8 mouse cellular contexts compared by ENCODE assay signal in genomic region chr3:31459456-31459855, GRCm38 (mm10).
DNase-seq lines count a peak whose midpoint lies in the region; ATAC-seq lines count a peak whose summit lies in the region.

No protein-coding gene starts in this region.

- no peak overlapping the region for H3K4me3 ChIP-seq in heart, embryonic 11.5 days (ENCODE audit: low read depth, low read length)
- H3K4me3 ChIP-seq in midbrain, embryonic 11.5 days (ENCODE audit: low read depth, low read length) = no peak overlapping the region

- H3K4me2 ChIP-seq in heart, embryonic 11.5 days = no peak overlapping the region
- H3K4me2 ChIP-seq in midbrain, embryonic 11.5 days = no peak overlapping the region

- no peak for ATAC-seq in heart, embryonic 11.5 days (replicated peaks; ENCODE audit: insufficient number of reproducible peaks, low FRiP score, low TSS enrichment)
- 0 out of 2 replicates have a peak, but pooled peaks have one; percentile 38 for ATAC-seq in midbrain, embryonic 11.5 days (ENCODE audit: low FRiP score)

- WGBS in heart, embryonic 11.5 days (ENCODE audit: insufficient replicate concordance) = 51% methylated on average over 5 of the region's 5 CpGs
- WGBS in midbrain, embryonic 11.5 days = 68% methylated on average over 5 of the region's 5 CpGs

- H3K36me3 ChIP-seq in heart, embryonic 11.5 days (ENCODE audit: control insufficient read depth, insufficient read depth, low read length) = no peaks in the 10 kb centered on the region
- H3K36me3 ChIP-seq in midbrain, embryonic 11.5 days (ENCODE audit: control insufficient read depth, insufficient read depth, low read length) = no peaks in the 10 kb centered on the region

- no peak overlapping the region for H3K27ac ChIP-seq in heart, embryonic 11.5 days (ENCODE audit: low read depth, low read length)
- no peak overlapping the region for H3K27ac ChIP-seq in midbrain, embryonic 11.5 days (ENCODE audit: low read depth, low read length)

- no peaks in the 10 kb centered on the region for H3K9me3 ChIP-seq in heart, embryonic 11.5 days (replicated peaks; ENCODE audit: control insufficient read depth, low read length)
- no peaks in the 10 kb centered on the region for H3K9me3 ChIP-seq in midbrain, embryonic 11.5 days (ENCODE audit: control insufficient read depth, low read length)

- H3K4me1 ChIP-seq in heart, embryonic 11.5 days (ENCODE audit: control insufficient read depth, insufficient read depth, low read length) = no peaks in the 10 kb centered on the region
- H3K4me1 ChIP-seq in midbrain, embryonic 11.5 days (ENCODE audit: control insufficient read depth, insufficient read depth, low read length) = no peaks in the 10 kb centered on the region; the same call in 1 of the 2 replicates

- DNase-seq in heart, adult 11 months = peak; percentile 77
- DNase-seq in urinary bladder, postnatal 14 days (ENCODE audit: low spot score) = peak; percentile 27
- DNase-seq in urinary bladder, adult 2 months (ENCODE audit: low spot score) = no peak
- DNase-seq in embryo, embryonic 10.5 days (ENCODE audit: low spot score) = peak; percentile 57
- DNase-seq in kidney, postnatal 14 days = peak; percentile 36
- DNase-seq in midbrain, embryonic 11.5 days (ENCODE audit: low spot score, missing footprints) = no peak
- no peak for DNase-seq in c-Kit-positive CD71-positive TER-119-positive erythroid progenitor cells, embryonic 14.5 days (ENCODE audit: low spot score)

- no peak overlapping the region for H3K9ac ChIP-seq in heart, embryonic 11.5 days (ENCODE audit: low read depth, low read length)
- H3K9ac ChIP-seq in midbrain, embryonic 11.5 days (ENCODE audit: low read length) = no peak overlapping the region

- no peaks in the 10 kb centered on the region for H3K27me3 ChIP-seq in heart, embryonic 11.5 days (ENCODE audit: control insufficient read depth, insufficient read depth, low read length)
- no peaks in the 10 kb centered on the region for H3K27me3 ChIP-seq in midbrain, embryonic 11.5 days (ENCODE audit: control insufficient read depth, insufficient read depth, low read length)

Comparison
In these comparisons a context has a peak if more than half of its experiments do, and no peak if none do; other contexts are left out.
1. DNase-seq: peak in heart, adult 11 months (single experiment), urinary bladder, postnatal 14 days (single experiment), embryo, embryonic 10.5 days (single experiment) and kidney, postnatal 14 days (single experiment); none in urinary bladder, adult 2 months (single experiment), midbrain, embryonic 11.5 days (single experiment) and c-Kit-positive CD71-positive TER-119-positive erythroid progenitor cells, embryonic 14.5 days (single experiment).